Mouse (Mus musculus) ES-Bruce4 (cell line): ENCODE results near the gene Rgs7bp.

ENCODE experiments used
- CTCF ChIP-seq: IDR thresholded peaks from one replicate; pipeline ENCODE4 v1.8.1; 2011; ENCODE audit warnings: low read depth, low read length
- POLR2A ChIP-seq: IDR thresholded peaks from one replicate; pipeline ENCODE4 v1.8.1; 2011; ENCODE audit warnings: low read length; ENCODE audit not compliant: insufficient read depth

DNA sequence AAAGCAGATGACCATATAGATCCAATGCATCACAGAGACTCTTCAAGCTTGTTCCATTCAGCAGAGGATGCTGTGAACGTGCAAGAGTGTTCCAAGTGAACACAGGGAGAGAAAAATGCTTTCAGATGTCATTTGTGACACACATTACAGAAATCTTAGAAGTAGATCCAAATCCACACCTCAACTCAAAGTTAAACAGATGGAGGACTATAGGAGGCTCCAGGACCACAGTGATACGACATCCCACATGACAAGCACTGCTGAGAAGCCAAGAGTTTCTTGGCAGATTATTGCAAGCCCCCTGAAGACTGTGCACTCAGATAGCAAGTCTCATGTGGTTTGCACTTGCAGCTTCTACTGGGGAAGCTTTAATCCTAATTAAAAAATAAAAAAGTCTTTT is 53.0 kb downstream of the Rgs7bp start:
- TF ChIP-seq POLR2A (no peak), CTCF (no peak)
